Mouse (Mus musculus) thymus, adult 2 months (tissue): ENCODE measurements around the gene Zfp119b. TPM values are rescaled to one million over a fixed set of nuclear protein-coding genes. Genes with fewer than 3 reads are reported as not detected.

Experiments
- DNase-seq: peaks from one replicate; pipeline ENCODE4 v3.0.0; 2021
- H3K27ac ChIP-seq: fragments of 200-500 bp; 2 replicates; pipeline ENCODE4 v1.5.1; 2012; ENCODE audit warnings: low read length, control low read depth; ENCODE audit not compliant: control insufficient read depth, insufficient read depth
- H3K27me3 ChIP-seq: fragments of 200-500 bp; 2 replicates; pipeline ENCODE4 v1.6.1; 2012; ENCODE audit warnings: mild to moderate bottlenecking, low read length, moderate library complexity, mixed read lengths; ENCODE audit not compliant: control insufficient read depth, insufficient read depth
- H3K36me3 ChIP-seq: fragments of 200-500 bp; 2 replicates; pipeline ENCODE4 v1.6.1; 2012; ENCODE audit warnings: mild to moderate bottlenecking, low read length, moderate library complexity; ENCODE audit not compliant: control insufficient read depth, insufficient read depth
- H3K4me1 ChIP-seq: fragments of 200-500 bp; replicated peaks from 2 replicates; pipeline ENCODE4 v1.6.1; 2012; ENCODE audit warnings: low read length; ENCODE audit not compliant: control insufficient read depth, insufficient read depth
- H3K4me3 ChIP-seq: fragments of 200-500 bp; 2 replicates; pipeline ENCODE4 v1.5.1; 2012; ENCODE audit warnings: mild to moderate bottlenecking, low read length, control low read depth, moderate library complexity; ENCODE audit not compliant: control insufficient read depth, insufficient read depth
- CTCF ChIP-seq: fragments of 200-500 bp; IDR thresholded peaks from 2 replicates; pipeline ENCODE4 v1.5.1; 2012; ENCODE audit warnings: mild to moderate bottlenecking, control low read depth, low read length, moderate library complexity, borderline replicate concordance; ENCODE audit not compliant: control insufficient read depth, poor library complexity, insufficient read depth; ENCODE audit errors: extremely low read depth
- POLR2A ChIP-seq: fragments of 200-500 bp; IDR thresholded peaks from 2 replicates; pipeline ENCODE4 v1.6.1; 2012; ENCODE audit warnings: mild to moderate bottlenecking, low read length, control low read depth, moderate library complexity; ENCODE audit not compliant: control insufficient read depth, poor library complexity, insufficient read depth; ENCODE audit errors: extremely low read depth
- WGBS: fragments of 180-500 bp; shearing (Covaris S2); methylation state at CpG from one replicate; pipeline ENCODE4 v1.1.7; 2018; 5-methylcytosine and 5-hydroxymethylcytosine counted together
- polyA plus RNA-seq: library from polyadenylated mRNA; depleted of rRNA; stranded (reverse); fragments of >200 nt; gene quantifications from 2 replicates; pipeline ENCODE4 v1.2.3, GENCODE M21; 2012

The Zfp119b gene
- polyA plus RNA-seq, 1 experiment = 0.23 TPM

DNA sequence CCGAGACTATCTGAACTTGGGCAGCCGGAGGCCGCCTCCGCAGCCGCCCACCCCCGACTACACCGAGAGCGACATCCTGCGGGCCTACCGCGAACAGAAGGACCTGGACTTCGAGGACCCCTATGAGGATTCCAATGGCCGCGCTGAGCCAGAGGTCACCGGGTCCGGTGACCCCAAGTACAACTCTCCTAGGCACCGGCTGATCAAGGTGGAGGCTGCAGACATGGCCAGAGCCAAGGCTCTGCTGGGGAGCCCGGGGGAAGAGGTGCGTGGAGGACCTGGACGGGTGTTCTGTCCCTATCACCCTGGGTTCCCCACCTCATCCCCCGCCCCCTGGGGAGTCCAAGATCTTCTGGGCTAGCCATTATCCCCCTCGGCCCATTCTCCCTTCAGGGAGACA lies 22.2 kb upstream of the Zfp119b start:
- Histone ChIP-seq H3K4me1 (no peaks in the 10 kb centered on the region), H3K27ac (no peak overlapping the region), H3K27me3 (peaks cover 7% of the 10 kb centered on the region; the same call in 1 of the 2 replicates), H3K4me3 (no peak overlapping the region), H3K36me3 (peaks cover 7% of the 10 kb centered on the region)
- 56% methylated on average over 22 of the region's 22 CpGs for WGBS
- no peak for DNase-seq
- TF ChIP-seq CTCF (no peak), POLR2A (no peak)

- Histone ChIP-seq H3K4me1 (no peaks in the 10 kb centered on the region), H3K27me3 (peaks cover 7% of the 10 kb centered on the region; the same call in 1 of the 2 replicates), H3K4me3 (no peak within 1 kb of the TSS), H3K36me3 (peaks cover 7% of the 10 kb centered on the region), H3K27ac (no peak within 1 kb of the TSS)
- DNase-seq = no peak
- 14% methylated on average over 55 of the region's 55 CpGs for WGBS
- TF ChIP-seq POLR2A = no peak
- no peak for TF ChIP-seq CTCF
Observed at GRCm38 (mm10) chr17:55969966-55970891, 20.9 kb upstream of the Zfp119b start, which contains the start of gene Shd. TSS of gene Shd (plus strand) at chr17:55970467.

DNA sequence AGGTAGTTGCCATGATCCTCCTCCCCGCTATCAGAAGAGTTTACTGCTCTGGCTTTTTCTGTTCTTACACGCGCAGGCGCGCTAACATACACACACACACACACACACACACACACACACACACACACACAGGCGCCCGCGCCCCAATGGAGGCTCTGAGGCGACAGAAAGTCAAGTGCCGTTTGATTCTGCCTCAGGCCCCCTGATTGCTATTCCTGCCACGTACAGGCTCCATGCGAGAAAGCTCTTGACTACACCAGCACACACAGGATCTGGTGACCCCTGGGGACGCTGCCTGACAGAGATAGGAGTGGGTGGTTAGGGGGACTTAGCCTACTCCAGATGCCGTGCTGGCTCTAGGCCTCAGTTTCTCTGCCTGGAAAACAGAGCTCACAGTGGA lies 20.3 kb upstream of the Zfp119b start:
- TF ChIP-seq CTCF = no peak
- no peak for TF ChIP-seq POLR2A
- Histone ChIP-seq H3K4me1 (no peaks in the 10 kb centered on the region), H3K36me3 (peaks cover 14% of the 10 kb centered on the region), H3K27ac (no peak overlapping the region), H3K27me3 (peaks cover 7% of the 10 kb centered on the region; the same call in 1 of the 2 replicates), H3K4me3 (no peak overlapping the region)
- 63% methylated on average over 14 of the region's 14 CpGs for WGBS
- no peak for DNase-seq

GRCm38 (mm10) chr17:55968210-55968609 lies 18.9 kb upstream of the Zfp119b start:
- 92% methylated on average over 7 of the region's 7 CpGs for WGBS
- peaks cover 7% of the 10 kb centered on the region; the same call in 1 of the 2 replicates for H3K27me3 ChIP-seq
- no peak overlapping the region for H3K27ac ChIP-seq
- no peak for DNase-seq
- no peaks in the 10 kb centered on the region for H3K4me1 ChIP-seq
- peaks cover 16% of the 10 kb centered on the region for H3K36me3 ChIP-seq
- TF ChIP-seq POLR2A (no peak), CTCF (no peak)
- H3K4me3 ChIP-seq = no peak overlapping the region

GRCm38 (mm10) chr17:55967186-55967585 lies 17.9 kb upstream of the Zfp119b start:
- H3K27me3 ChIP-seq = peaks cover 7% of the 10 kb centered on the region; the same call in 1 of the 2 replicates
- H3K4me3 ChIP-seq = no peak overlapping the region
- no peak overlapping the region for H3K27ac ChIP-seq
- no peak for TF ChIP-seq POLR2A
- no peak for TF ChIP-seq CTCF
- peaks cover 16% of the 10 kb centered on the region for H3K36me3 ChIP-seq
- no peak for DNase-seq
- no peaks in the 10 kb centered on the region for H3K4me1 ChIP-seq
- 98% methylated on average over 4 of the region's 4 CpGs for WGBS

GRCm38 (mm10) chr17:55964996-55965395 lies 15.7 kb upstream of the Zfp119b start:
- Histone ChIP-seq H3K4me1 (peaks cover 2% of the 10 kb centered on the region), H3K36me3 (peaks cover 16% of the 10 kb centered on the region), H3K4me3 (no peak overlapping the region), H3K27ac (no peak overlapping the region), H3K27me3 (peaks cover under 1% of the 10 kb centered on the region; the same call in 1 of the 2 replicates)
- no peak for DNase-seq
- 82% methylated on average over 9 of the region's 9 CpGs for WGBS
- TF ChIP-seq POLR2A (no peak), CTCF (no peak)

DNA sequence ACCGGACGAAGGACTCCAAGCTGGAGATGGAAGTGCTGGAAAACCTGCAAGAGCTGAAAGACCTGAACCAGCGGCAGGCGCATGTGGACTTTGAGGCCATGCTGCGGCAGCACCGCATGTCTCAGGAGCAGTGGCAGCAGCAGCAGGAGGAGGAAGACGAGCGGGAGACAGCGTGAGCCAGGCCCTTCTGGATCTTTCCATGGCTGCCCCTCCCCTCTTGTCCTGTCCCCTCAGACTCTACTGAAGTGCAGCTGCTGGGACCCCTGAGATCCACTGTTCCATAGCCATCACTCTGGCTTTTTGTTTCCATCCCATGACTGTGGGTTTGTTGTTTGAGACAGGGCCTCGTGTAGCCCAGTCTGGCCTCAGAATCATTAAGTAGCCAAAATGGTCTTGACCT lies 15.2 kb upstream of the Zfp119b start:
- H3K27me3 ChIP-seq = no peaks in the 10 kb centered on the region; the same call in 1 of the 2 replicates
- no peak overlapping the region for H3K27ac ChIP-seq
- DNase-seq = no peak
- peaks cover 5% of the 10 kb centered on the region for H3K4me1 ChIP-seq
- TF ChIP-seq POLR2A = no peak
- 97% methylated on average over 10 of the region's 10 CpGs for WGBS
- H3K4me3 ChIP-seq = no peak overlapping the region
- H3K36me3 ChIP-seq = peaks cover 16% of the 10 kb centered on the region
